Mouse (Mus musculus) megakaryocyte, embryonic 14.5 days (primary cell): ENCODE measurements around the gene Usf3. TPM values are rescaled to one million over a fixed set of nuclear protein-coding genes. Genes with fewer than 3 reads are reported as not detected.

Experiments
- H3K27me3 ChIP-seq: replicated peaks from 2 replicates; pipeline ENCODE3; 2012; ENCODE audit warnings: inconsistent platforms
- H3K36me3 ChIP-seq: replicated peaks from 2 replicates; pipeline ENCODE3; 2012; ENCODE audit warnings: low read length, inconsistent platforms, mixed read lengths
- H3K4me1 ChIP-seq: 2 replicates; pipeline ENCODE4 v1.6.1; 2012; ENCODE audit warnings: inconsistent platforms
- H3K4me3 ChIP-seq: replicated peaks from 2 replicates; pipeline ENCODE3; 2012; ENCODE audit warnings: moderate library complexity, mild to moderate bottlenecking, inconsistent platforms
- H3K9me3 ChIP-seq: 2 replicates; pipeline ENCODE4 v1.6.1; 2012; ENCODE audit warnings: inconsistent platforms
- FLI1 ChIP-seq: IDR thresholded peaks from 2 replicates; pipeline ENCODE4 v1.6.1; 2012; ENCODE audit warnings: low read length, inconsistent platforms, mixed read lengths
- GATA1 ChIP-seq: IDR thresholded peaks from 3 replicates; pipeline ENCODE4 v1.6.1; 2012; ENCODE audit warnings: mixed read lengths, low read length, inconsistent platforms, borderline replicate concordance
- polyA plus RNA-seq: library from polyadenylated mRNA; stranded (reverse); fragments of >175 nt; gene quantifications from 2 replicates; pipeline ENCODE4 v1.2.3, GENCODE M21; 2012; ENCODE audit warnings: low replicate concordance; ENCODE audit not compliant: insufficient read depth

Usf3 gene
- polyA plus RNA-seq, 1 experiment, result 0.89 TPM

- Histone ChIP-seq H3K4me1 (peaks cover 29% of the 10 kb centered on the region), H3K4me3 (peak overlapping the region; percentile 96)
Observed at GRCm38 (mm10) chr16:44173966-44174530, 1.0 kb downstream of the Usf3 start.

GRCm38 (mm10) chr16:44175001-44175400 is 2.0 kb downstream of the Usf3 start:
- TF ChIP-seq GATA1, result no peak
- no peak for TF ChIP-seq FLI1
- H3K9me3 ChIP-seq, result no peaks in the 10 kb centered on the region
- peaks cover 26% of the 10 kb centered on the region for H3K4me1 ChIP-seq
- peak overlapping the region; percentile 60 for H3K4me3 ChIP-seq
- H3K36me3 ChIP-seq, result peaks cover 12% of the 10 kb centered on the region
- no peaks in the 10 kb centered on the region for H3K27me3 ChIP-seq

More at GRCm38 (mm10) chr16:44173966-44174530, 1.0 kb downstream of the Usf3 start:
- Histone ChIP-seq H3K27me3 (no peaks in the 10 kb centered on the region), H3K9me3 (no peaks in the 10 kb centered on the region), H3K36me3 (peaks cover 7% of the 10 kb centered on the region)
- TF ChIP-seq GATA1 (no peak), FLI1 (no peak)

GRCm38 (mm10) chr16:44176511-44176910 is 3.5 kb downstream of the Usf3 start:
- Histone ChIP-seq H3K36me3 (peaks cover 21% of the 10 kb centered on the region), H3K9me3 (no peaks in the 10 kb centered on the region), H3K27me3 (no peaks in the 10 kb centered on the region), H3K4me3 (no peak overlapping the region), H3K4me1 (peaks cover 20% of the 10 kb centered on the region)
- TF ChIP-seq GATA1 (no peak), FLI1 (no peak)

DNA sequence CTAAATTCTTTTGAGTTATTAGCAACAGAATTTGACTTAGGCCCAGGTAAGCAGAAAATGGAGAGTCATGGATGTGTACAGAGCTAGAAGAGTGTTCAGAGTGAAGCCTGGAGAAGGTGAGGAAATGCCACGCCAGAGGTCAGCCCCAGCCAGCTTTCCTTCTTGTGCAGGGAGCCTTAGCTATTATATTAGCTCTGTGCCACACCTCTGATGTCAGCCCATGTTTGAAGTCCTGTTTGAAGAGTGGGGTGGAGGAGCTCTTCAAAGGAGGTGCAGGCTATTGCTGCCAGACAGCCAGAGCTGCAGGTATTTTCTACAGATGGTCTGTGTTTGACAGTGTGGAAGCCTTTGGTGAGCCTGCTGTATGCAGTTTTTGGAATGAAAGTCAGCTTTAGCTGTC is 5.5 kb downstream of the Usf3 start:
- Histone ChIP-seq H3K9me3 (no peaks in the 10 kb centered on the region), H3K4me3 (no peak overlapping the region), H3K27me3 (no peaks in the 10 kb centered on the region), H3K36me3 (peaks cover 29% of the 10 kb centered on the region), H3K4me1 (peaks cover 17% of the 10 kb centered on the region)
- TF ChIP-seq GATA1, result no peak
- TF ChIP-seq FLI1, result no peak

DNA sequence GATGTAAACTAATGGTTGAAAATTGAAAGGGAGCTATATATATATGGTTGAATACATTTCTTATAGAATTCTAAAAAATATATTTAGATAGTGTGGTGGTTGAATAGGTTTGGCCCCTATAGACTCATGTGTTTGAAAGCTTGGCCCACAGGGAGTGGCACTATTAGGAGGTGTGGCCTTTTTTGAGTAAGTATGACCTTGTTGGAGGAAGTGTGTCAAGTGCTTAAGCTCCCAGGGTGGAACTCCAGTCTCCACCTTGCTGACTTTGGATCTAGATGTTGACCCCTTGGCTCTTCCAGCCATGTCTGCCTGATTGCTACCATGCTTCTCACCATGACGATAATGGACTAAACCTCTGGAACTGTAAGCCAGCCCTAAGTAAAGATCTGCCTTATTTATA is 9.6 kb downstream of the Usf3 start:
- Histone ChIP-seq H3K9me3 (no peaks in the 10 kb centered on the region), H3K27me3 (no peaks in the 10 kb centered on the region), H3K4me3 (no peak overlapping the region), H3K36me3 (peaks cover 37% of the 10 kb centered on the region), H3K4me1 (no peaks in the 10 kb centered on the region)
- TF ChIP-seq FLI1 (no peak), GATA1 (no peak)

DNA sequence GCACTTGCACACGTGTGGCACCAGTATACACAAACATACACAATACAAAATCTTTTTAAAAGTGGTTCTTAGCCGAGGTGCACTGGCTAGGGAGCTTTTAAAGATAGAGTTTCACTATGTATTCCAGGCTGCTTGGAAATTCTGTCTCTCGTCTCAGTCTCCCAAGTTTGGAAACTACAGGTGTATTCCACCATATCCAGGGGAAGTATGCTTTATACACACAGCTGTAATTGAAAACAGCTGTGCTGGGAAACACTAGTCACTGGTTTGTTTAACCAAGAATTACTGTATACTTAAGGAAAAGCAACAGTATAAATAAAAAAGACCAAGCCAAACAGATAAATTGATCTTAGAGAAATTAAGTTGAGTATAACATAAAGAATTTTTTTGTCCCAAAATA is 11.7 kb downstream of the Usf3 start:
- no peak for TF ChIP-seq FLI1
- H3K4me3 ChIP-seq, result no peak overlapping the region

DNA sequence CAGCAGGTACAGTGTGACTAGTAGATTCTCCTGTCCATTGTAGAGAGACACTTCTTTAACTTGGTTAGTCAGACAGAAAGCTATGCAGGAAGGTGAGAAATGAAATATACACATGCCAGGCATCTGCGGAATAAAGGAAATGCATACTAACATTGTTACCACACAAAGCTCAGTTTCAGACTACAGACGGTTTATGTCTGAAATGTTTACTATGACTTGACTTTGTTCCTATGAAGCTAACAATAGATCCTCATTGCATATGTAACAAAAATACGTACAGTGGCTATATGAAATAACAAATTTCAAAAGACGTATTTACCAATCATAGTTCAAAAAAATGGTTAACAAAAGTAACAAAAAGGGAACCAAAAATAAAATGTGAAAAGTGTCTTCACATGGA is 14.1 kb downstream of the Usf3 start:
- Histone ChIP-seq H3K36me3 (peaks cover 26% of the 10 kb centered on the region), H3K9me3 (peaks cover 4% of the 10 kb centered on the region; the same call in 1 of the 2 replicates), H3K4me1 (peaks cover 26% of the 10 kb centered on the region), H3K27me3 (no peaks in the 10 kb centered on the region), H3K4me3 (no peak overlapping the region)
- no peak for TF ChIP-seq FLI1
- no peak for TF ChIP-seq GATA1

More for the DNA sequence above, 11.7 kb downstream of the Usf3 start:
- Histone ChIP-seq H3K36me3 (peaks cover 32% of the 10 kb centered on the region), H3K27me3 (no peaks in the 10 kb centered on the region), H3K4me1 (peaks cover 5% of the 10 kb centered on the region), H3K9me3 (peaks cover 4% of the 10 kb centered on the region; the same call in 1 of the 2 replicates)

DNA sequence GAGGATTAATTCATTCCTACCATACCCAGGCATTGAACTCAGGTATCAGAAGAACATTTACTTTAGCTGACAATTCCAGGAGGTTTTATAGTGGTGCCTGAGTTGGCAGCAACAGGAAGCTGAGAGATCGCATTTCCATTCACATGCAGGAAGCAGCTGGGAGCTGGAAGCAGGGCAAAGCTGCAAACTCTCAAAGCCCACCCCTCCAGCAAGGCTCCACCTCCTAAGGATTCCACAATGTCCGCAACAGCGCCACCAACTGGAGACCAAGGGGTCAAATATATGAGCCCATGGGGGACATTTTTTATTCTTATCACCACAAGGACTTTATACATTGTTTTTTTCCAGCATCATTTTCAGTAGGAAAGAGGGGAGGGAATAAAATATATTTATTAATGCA is 15.7 kb downstream of the Usf3 start:
- peaks cover 4% of the 10 kb centered on the region; the same call in 1 of the 2 replicates for H3K9me3 ChIP-seq
- no peaks in the 10 kb centered on the region for H3K27me3 ChIP-seq
- H3K36me3 ChIP-seq, result peaks cover 24% of the 10 kb centered on the region
- H3K4me1 ChIP-seq, result peaks cover 31% of the 10 kb centered on the region
- no peak for TF ChIP-seq FLI1
- no peak overlapping the region for H3K4me3 ChIP-seq

DNA sequence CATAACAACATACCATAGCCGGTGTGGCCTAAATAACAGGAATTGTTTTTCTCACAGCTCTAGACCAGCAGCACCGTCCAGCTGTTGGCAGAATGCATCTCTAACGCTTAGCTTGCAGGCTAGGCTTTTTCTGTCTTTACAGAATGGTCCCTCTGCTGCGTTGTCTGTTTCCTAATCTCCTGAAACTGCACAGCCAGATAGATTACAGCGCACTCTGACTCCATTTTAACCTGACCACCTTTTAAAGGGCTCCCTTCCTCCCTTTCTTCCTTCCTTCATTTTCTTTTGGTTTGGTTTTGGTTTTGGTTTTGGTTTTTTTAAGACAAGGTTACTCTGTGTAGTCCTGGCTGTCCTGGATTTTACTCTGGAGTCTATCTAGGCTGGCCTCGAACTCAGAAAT is 17.0 kb downstream of the Usf3 start:
- peak overlapping the region; percentile 9 for H3K4me3 ChIP-seq
- no peaks in the 10 kb centered on the region for H3K27me3 ChIP-seq

DNA sequence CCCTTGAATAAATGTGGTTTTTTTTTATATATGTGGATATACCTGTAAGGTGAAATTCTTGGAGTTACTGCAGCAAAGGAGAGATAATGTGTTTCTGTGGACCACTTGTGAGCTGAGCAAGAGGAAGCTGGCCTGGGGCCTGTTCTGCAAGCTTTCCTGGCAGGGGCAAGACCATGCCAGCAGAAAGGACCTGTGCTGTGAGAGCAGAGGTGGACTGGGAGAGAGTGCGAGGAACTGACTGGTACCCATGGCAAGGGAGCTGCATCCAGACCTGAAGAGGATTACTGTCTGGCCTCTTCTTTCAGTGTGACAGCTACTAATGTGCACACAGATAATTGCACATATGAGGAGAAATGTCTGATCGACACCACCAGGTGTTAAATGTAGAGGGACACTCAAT is 17.9 kb downstream of the Usf3 start:
- TF ChIP-seq FLI1 (no peak), GATA1 (no peak)
- Histone ChIP-seq H3K9me3 (peaks cover 4% of the 10 kb centered on the region; the same call in 1 of the 2 replicates), H3K27me3 (no peaks in the 10 kb centered on the region), H3K4me1 (peaks cover 35% of the 10 kb centered on the region), H3K4me3 (no peak overlapping the region), H3K36me3 (peaks cover 16% of the 10 kb centered on the region)

More for the DNA sequence above, 17.0 kb downstream of the Usf3 start:
- peaks cover 31% of the 10 kb centered on the region for H3K4me1 ChIP-seq
- H3K36me3 ChIP-seq, result peaks cover 18% of the 10 kb centered on the region
- H3K9me3 ChIP-seq, result peaks cover 4% of the 10 kb centered on the region; the same call in 1 of the 2 replicates
- TF ChIP-seq GATA1 (no peak), FLI1 (no peak)
